Mouse (Mus musculus) cerebellum, postnatal 36 days (tissue): ENCODE measurements around the gene Ost4.
A peak's percentile ranks its signal among the peaks of the same experiment; 100 is the strongest.
"Not testable (repeated sequence)": the region's sequence is repeated elsewhere in the genome, so short reads cannot be mapped to it uniquely, and the experiment has no call there.

Source experiments
- DNase-seq, 2 experiments: peaks; one replicate each; pipeline ENCODE4 v3.0.0; 2021 to 2022; ENCODE audit warnings: mixed read lengths in 2 of 2

Ost4 gene

GRCm38 (mm10) chr5:30888337-30889087, 19.1 kb downstream of the Ost4 start, which contains the start of gene Agbl5:
Agbl5 (plus strand) TSS chr5:30888694.
- peak; percentile 91 to 95 for DNase-seq

- DNase-seq = peak; percentile 90 to 95
Observed at GRCm38 (mm10) chr5:30887858-30888336, 19.7 kb downstream of the Ost4 start.

- peak; percentile 72 to 75 for DNase-seq
Observed at GRCm38 (mm10) chr5:30887331-30887761, 20.2 kb downstream of the Ost4 start.

DNA sequence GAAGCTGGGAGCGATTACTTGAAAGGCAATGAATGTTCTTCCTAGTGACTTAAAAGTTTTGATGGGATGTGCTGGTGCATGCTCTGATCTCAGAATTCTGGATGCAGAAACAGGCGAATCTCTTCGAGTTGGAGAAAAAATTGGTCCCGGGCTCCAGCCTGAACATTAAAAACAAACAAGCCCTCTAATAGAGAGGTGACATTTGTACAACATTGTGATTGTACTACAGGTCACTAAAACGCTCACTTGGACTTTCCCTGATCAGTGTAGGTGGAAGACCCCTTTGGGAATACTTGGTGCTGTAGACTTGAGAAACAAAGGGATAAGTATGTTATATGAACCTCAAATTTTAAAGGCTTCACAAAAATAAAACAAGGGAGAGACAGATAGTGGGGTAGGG, 20.9 kb downstream of the Ost4 start:
- no peak for DNase-seq

GRCm38 (mm10) chr5:30886209-30886608, 21.4 kb downstream of the Ost4 start:
- no peak for DNase-seq

DNA sequence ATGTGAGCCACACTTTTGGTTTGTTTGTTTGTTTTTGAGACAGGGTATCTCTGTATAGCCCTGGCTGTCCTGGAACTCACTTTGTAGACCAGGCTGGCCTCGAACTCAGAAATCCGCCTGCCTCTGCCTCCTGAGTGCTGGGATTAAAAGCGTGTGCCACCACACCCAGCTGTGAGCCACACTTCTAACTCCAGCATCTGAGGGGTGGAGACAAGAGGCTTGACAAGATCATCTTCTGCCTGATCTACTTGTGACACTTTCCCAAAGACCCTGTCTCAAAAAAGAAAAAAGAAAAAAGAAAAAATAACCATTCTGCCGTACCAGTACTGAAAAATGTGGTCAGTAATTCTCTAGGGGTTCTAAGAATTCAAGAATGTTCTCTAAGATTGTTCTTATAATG, 25.7 kb downstream of the Ost4 start:
- not testable (repeated sequence) for DNase-seq

GRCm38 (mm10) chr5:30879347-30879943, 28.1 kb downstream of the Ost4 start:
- no peak for DNase-seq

DNA sequence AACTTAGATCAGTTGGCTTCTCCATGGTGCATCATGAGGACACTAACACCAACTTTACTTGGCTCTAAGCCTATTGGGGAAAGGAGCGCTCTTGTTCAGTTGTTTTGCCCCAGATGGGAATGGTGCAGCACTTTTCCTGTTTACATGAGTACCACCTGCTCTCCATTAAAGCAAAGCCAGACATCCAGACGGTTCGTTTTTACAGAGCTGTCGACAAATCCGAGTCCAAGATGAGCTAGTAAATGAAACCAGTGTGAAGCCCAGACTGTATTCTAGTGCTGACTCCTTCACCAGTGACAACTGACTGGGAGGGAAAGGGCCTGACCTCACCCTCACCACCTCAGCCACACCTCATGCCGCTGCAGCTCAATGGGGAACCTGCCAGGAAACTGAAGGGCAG, 29.0 kb downstream of the Ost4 start:
- no peak for DNase-seq

GRCm38 (mm10) chr5:30874365-30874764, 33.2 kb downstream of the Ost4 start:
- no peak for DNase-seq

DNA sequence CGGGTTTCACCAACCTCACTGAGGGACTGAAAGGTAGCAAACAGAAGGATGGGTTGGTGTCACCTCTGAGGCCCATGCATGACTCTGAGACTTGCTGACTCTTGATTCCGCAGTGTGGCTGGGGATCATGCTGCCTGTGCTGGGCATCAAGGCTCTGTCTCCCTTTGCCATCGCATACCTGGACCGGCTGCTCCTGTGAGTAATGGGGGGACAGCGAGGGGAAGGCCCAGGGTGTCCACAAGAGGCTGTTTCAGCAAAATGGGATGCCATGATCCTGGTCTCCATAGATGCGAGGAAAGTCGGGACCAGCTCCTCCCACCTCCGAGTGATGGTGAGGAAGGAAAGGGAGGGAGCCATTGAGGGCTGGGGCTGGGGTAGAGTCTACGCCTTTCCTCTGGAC, 35.0 kb downstream of the Ost4 start:
- DNase-seq = no peak

GRCm38 (mm10) chr5:30870131-30870406, 37.5 kb downstream of the Ost4 start:
- DNase-seq = no peak

GRCm38 (mm10) chr5:30869405-30870130, 38.0 kb downstream of the Ost4 start:
- peak; percentile 90 to 92 for DNase-seq

DNA sequence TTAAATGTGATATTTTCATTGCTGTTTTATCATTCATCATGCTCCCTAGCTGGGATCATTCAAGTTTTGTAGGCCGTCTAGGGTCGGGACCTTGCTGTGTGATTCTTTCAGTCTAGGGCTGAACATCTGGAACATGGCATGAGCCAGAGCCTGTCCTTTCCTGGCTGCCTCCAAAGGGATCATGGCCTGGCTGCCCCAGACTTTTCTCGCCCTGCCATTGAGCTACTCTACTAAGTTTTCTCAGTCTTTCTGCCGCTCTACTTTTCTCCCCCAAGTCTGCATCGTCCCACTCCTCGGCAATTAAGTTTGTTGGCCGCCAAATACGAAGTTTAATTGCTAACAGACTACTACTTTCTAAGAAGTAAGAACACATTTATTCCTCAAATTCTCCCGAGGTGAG, 38.6 kb downstream of the Ost4 start:
- DNase-seq = no peak

DNA sequence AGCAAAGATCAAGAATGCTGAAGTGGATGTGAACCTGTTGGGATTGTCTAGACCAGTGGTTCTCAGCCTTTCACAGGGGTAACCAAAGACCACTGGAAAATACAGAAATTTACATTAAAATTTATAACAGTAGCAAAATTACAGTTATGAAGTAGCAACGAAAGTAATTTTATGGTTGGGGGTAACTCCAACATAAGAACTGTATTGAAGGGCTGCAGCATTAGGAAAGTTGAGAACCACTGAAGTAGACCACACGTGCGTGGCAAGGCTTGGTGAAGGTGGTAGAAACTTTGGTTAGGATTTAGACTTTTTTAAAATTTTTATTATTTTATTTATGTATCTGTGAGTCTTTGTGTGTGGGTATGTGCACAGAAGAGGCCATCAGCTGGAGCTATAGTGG, 39.9 kb downstream of the Ost4 start, which contains the start of gene Tmem214:
Gene Tmem214 (plus strand): TSS at position 301 of the 400 bp plus-strand sequence.
- DNase-seq = no peak

- DNase-seq = no peak
Observed at GRCm38 (mm10) chr5:30866871-30867270, 40.7 kb downstream of the Ost4 start.

DNA sequence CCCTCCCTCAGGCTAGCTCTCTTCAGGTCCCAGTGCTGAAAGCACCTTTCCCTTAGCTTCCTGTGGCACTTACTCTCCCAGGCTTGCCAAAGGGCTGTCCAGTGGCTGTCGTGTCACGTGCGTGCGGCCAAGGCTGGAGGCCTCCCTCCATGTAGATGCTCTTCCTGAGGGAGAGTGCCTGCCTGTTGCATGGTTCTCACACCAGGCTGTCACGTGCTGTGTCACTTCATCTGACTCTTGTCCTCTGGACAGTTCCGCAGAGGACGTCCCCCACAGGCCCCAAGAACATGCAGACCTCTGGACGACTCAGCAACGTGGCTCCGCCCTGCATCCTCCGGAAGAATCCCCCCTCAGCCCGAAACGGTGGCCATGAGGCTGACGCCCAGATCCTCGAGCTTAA, 43.3 kb downstream of the Ost4 start:
- no peak for DNase-seq

DNA sequence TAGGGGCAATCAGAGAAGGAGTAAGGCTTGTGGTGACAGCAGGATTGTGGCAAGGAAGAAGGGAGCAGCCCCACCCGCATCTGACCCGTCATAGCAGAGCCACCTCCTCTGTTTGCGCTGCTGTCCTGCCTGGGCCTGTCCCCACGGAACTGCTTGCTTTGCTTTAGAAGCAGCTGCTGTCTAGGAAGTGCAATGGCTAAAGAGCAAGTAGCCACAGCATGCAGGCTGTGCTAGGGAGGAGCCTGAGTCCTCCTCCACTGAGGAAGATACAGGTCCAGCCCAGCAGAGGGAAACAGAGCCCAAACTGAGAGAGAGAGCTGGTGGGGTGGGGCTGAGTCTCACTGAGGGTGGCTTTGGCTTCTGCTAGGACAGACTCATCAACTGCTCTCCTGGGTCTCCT, 43.7 kb downstream of the Ost4 start:
- no peak for DNase-seq

GRCm38 (mm10) chr5:30856124-30856523, 51.5 kb downstream of the Ost4 start:
- no peak for DNase-seq
